Mouse (Mus musculus): ENCODE data around the gene Nr4a2. TPM values are rescaled to one million over a fixed set of nuclear protein-coding genes. Genes with fewer than 3 reads are reported as not detected.

Gene Nr4a2
- polyA plus RNA-seq, 1 experiment: 2.5 TPM

DNA sequence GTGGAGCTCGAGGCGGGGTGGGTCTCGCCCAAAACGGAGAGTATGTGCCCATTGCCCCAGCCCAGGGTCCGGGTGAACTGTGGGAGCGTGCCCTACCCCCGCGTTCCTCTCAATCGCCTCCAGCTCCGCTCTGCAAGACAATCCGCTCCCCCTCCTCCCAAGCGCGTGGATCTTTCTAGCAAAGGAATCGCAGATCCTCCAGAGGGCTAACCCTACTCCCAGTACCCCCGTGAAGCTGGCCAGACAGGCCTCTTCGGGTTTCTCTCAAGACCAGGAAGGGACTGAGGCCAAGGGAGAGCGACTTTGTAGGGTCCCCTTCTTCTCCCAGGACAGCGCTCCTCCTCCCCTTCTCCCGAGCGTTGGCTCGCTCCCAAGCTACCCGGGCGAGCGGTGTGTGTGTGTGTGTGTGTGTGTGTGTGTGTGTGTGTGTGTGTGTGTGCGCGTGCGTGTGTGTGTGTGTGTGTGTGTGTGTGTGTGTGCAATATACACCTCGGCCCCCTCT lies 7.9 kb downstream of the Nr4a2 start:
- TF ChIP-seq GATA1 (IDR thresholded peaks at IDR 0.05; ENCODE audit: low read length): no peak

DNA sequence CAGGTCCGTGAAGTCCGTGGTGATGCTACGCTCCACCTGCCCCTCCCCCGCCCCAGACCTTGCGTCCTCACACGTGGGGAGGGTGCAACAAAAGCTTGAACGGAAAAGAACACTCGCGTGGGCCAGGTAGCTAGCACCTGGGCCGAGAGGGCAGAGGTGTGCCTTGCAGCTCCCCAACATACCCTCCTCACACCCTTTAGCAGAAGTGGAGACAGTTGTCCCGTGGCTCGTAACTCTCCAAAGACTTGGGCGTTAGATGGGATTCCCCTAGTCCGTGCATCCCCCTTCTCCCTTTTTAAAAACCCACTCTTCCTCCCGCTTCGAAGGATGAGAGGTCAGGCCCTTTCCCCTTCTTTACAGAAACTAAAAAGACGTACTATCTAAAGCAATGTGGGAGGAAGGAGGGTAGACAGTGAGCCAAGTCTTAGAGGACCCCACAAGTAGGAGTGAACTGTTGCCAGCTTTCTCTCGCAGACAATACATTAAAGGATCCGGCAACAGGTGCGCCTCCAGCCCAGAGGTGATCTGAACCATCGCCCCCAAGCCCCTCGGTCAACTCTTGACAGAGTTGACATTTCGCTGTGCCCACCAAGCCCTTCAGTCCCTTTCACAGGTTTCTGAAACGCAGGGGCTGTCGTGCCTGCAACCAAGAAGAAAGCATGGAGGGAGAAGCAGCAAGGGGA lies 8.5 kb downstream of the Nr4a2 start:
- no peak for TF ChIP-seq GATA1 (IDR thresholded peaks at IDR 0.05; ENCODE audit: low read length)

DNA sequence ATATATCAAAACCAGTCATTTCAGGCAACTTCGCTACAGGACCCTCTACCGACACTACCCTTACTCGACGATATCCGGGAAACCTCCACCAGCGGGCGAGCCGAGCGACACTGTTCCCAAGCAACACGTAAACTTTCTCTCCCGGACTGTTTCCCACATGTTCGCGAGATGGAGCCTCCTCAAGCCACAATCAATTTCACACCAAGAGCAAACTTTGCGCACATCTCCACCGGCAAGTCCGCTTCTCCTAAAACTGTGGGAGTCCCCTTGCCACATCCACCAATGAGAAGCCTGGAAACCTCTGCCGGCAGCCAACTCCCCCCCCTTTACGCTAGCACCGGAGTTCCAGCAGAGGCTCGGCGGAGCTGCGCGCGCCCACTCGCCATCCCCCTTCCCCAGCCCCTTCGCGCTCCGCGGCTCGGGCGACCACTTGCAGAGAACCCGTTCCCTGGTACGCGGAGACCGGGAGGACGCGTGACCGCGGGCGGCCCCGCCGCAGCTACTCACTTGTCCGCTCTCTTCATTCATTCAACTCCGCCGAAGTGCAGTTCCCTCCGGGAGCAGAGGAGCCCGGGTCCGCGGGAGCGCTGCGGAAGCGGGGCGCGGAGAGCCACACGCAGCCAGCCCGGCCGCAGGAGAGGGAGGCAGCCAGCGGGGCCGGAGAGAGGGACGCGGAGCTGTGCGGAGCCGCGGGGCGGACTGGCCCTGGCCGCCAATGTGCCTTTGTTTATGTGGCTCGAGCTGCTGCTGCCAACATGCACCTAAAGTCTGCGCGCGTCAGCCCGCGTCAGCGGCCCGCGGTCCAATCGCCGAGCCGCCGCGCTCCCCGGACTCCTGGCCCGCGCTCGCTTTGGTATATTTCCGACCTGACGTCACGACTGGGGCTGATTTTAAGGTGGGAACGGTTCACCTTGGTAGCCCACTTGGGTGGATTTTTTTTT lies 9.3 kb downstream of the Nr4a2 start:
- TF ChIP-seq GATA1 (IDR thresholded peaks at IDR 0.05; ENCODE audit: low read length): no peak

DNA sequence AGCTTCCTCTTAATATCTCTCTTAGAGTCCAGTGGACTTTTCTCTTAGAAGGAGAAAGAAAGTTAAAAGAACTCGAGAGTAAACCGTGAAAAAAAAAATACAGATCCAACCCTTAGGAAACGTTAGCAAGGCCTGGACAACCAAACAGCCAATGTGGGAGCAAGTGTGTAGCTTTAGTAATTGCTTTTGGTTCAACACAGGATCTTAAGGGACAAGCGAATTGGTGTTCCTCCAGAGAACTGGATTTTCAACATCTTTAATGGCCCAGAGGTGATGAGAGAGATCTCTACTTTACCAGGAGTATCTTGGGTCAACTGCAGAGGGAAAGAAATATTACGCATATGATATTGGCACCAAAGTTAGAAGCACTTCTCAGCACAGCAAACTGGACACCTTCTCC lies 10.4 kb downstream of the Nr4a2 start:
- TF ChIP-seq GATA1 (IDR thresholded peaks at IDR 0.05; ENCODE audit: low read length): no peak

DNA sequence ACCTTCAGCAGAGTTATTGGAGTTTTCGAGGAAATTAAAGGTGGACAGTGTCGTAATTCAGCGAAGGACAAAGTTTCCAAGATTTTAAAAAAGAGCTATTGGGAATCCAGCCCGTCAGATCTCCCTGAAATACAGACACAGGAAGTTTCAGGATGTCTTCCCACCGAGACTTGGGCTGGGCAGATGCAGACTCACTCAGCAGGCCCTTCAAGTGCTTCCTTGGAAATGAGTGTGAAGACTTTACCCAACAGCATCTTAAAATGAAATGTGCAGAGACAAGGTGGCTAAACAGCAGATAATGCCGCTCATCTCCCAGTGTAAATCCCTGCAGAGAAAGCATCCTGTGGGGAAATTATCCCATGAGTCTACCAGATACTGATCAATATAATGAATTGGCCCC lies 10.9 kb downstream of the Nr4a2 start:
- no peak for TF ChIP-seq GATA1 (IDR thresholded peaks at IDR 0.05; ENCODE audit: low read length)

DNA sequence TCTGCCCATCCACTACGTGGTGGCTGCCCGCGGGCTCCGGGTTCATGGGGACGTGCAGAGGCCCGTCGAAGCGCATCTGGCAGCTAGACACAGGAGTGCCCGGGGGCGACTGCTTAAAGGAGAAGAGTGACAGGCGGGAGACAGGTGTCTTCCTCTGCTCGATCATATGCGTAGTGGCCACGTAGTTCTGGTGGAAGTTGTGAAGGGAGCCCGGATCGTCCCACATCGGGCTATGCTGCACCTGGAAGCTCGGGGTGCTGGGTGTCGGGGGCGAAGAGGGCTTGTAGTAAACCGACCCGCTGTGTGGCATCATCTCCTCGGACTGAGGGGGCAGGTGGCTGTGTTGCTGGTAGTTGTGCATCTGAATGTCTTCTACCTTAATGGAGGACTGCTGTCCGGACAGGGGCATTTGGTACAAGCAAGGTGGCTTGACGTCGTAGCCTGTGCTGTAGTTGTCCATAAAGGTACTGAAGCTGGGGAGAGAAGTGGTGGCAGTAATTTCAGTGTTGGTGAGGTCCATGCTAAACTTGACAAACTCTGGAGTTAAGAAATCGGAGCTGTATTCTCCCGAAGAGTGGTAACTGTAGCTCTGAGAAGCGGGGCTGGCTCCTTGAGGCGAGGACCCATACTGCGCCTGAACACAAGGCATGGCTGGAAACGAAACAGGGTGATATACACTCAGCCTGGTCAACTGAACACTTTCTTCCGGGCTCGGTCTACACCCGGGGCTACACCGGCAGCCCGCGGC lies 11.8 kb downstream of the Nr4a2 start:
- TF ChIP-seq GATA1 (IDR thresholded peaks at IDR 0.05; ENCODE audit: low read length): no peak

DNA sequence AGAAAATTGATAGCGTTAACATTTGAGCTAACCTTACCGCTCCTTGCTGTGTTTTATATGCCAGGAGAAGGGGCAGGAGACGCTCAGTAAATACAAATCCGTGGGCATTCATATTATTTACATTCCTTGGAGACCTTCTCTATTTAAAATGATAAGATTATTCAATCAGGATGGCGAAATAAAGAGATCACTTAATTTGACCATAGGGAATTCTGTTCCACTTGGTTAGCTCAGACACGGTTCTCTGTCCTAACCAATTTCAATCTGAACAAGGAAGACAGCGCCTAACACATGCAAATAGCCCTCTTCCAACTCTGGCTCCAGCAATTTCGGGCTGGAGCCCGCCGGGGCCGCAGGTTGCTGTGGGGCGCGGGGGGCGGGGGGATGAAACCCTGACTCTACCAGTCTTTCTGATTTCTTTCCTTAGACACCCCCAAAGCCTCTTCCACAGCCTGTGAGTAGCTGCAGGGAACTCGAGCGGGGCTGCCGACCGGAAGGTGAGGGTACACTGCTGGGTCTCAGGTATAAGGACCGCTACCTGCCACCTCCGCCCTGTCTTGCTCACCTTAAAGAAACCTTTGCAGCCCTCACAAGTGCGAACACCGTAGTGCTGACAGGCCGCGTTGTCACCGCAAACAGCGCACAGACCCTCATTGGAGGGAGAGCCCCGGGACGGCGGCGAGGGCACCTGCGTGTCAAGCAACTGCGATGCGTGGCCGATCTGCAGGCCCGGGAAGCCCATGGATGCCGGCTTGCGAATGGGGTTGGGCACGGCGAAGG lies 12.6 kb downstream of the Nr4a2 start:
- no peak for TF ChIP-seq GATA1 (IDR thresholded peaks at IDR 0.05; ENCODE audit: low read length)

DNA sequence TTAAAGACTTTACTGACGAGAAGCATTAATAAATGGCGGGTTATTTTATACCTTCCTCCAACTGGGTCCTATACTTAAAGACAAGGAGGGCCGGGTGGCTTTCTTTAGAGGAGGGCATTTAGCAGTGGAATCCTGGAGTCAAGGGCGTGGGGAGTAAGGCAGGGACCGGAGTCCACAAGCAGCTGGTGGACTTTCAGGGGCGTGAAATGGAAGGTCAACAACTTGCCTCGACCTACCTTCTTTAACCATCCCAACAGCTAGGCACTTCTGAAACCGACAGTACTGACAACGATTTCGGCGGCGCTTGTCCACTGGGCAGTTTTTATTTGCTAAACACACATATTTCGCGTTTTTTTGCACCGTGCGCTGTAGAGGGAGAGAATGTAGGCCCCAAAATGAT lies 13.4 kb downstream of the Nr4a2 start:
- no peak for TF ChIP-seq GATA1 (IDR thresholded peaks at IDR 0.05; ENCODE audit: low read length)

DNA sequence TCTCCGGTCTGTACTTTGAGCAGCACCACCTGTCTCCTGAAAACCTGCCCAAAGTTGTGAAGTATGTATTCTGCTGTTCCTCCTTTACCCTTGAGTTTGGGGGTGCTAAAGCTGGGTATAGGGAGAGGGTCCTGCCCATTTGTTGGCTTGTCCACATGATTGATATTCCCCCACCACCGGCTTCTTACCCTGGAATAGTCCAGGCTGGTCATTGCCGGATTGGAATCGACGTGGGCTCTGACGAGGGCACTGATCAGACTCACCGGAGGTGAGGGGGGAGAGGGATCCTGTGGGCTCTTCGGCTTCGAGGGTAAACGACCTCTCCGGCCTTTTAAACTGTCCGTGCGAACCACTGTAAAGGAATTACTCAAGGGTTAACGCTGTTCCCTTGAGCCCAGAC lies 13.9 kb downstream of the Nr4a2 start:
- no peak for TF ChIP-seq GATA1 (IDR thresholded peaks at IDR 0.05; ENCODE audit: low read length)

DNA sequence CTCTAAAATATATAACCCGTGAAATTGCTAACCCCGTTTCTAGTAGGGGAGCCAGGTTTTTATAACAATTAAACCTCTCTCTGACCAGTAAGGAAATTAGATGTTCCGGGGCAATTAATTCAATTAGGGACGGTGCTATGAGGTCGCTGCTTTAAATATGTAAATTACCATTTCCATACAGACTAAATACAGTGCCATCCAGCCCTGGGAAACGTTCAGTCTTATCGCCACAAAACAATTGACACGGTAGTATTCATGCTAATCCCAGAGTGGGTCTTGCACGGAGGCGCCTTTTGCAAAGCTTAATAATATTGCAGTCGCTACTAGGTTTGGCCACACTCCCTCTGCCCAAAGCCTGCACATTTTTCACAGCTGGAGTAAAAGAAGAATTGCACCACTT lies 14.5 kb downstream of the Nr4a2 start:
- no peak for TF ChIP-seq GATA1 (IDR thresholded peaks at IDR 0.05; ENCODE audit: low read length)

DNA sequence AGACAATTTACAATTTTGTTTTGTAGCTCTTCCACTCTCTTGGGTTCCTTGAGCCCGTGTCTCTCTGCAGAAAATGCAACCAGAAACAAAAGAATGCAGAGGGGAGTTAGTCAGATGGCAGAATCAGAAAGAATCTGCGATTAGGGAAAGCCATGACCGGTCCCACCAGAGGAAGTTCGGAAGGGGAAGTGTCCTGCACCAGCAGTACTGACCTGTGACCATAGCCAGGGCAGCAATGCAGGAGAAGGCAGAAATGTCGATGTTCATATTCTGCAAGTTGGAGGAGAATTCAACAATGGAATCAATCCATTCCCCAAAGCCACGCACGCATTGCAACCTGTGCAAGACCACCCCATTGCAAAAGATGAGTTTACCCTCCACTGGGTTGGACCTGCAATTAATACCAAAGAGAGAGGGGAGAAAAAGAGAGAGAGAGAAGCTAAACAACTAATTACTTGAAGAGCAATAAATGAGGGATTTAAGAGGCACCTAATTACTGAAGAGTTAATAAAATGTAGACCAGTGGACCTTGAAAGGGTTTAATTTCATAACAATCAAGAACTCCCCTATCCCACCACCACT lies 15.4 kb downstream of the Nr4a2 start:
- TF ChIP-seq GATA1 (IDR thresholded peaks at IDR 0.05; ENCODE audit: low read length): no peak

DNA sequence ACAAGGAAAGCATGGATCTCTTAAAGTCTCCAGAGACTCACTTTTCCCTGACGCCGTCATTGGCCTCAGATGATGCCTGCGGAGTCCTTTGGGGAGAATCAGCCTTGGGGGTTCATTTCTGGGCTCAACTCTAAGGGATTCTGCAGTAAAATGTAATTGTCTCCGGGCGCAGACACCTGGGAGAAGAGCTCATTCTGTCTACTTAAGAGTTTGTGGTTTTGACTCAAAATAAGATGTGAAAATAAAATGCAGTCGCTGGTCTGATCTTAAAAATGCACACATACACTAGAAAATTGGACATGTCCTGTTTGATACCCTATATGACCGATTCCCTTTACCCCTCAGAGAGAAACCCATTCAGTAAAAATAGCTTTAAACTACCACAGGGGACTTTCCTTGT lies 18.4 kb downstream of the Nr4a2 start:
- no peak for TF ChIP-seq GATA1 (IDR thresholded peaks at IDR 0.05; ENCODE audit: low read length)

DNA sequence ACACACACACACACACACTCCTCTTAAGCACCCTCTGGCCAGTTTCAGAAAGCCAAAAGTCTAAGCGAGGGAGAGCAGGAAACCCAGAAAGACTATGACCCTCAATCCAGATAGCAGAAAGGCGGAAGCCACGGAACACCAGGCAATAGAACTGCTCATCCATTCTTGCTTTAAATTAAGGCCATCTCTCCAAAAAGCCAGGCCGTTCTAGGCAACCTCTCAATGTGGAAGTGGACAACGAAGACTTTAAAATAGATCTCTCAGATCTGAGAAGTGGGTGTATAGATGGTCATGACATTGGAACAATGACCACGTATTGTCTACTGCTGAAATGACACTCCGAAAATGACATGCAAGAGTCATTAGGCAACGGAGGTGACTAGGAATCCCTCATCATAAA lies 19.1 kb downstream of the Nr4a2 start:
- TF ChIP-seq GATA1 (IDR thresholded peaks at IDR 0.05; ENCODE audit: low read length): no peak

DNA sequence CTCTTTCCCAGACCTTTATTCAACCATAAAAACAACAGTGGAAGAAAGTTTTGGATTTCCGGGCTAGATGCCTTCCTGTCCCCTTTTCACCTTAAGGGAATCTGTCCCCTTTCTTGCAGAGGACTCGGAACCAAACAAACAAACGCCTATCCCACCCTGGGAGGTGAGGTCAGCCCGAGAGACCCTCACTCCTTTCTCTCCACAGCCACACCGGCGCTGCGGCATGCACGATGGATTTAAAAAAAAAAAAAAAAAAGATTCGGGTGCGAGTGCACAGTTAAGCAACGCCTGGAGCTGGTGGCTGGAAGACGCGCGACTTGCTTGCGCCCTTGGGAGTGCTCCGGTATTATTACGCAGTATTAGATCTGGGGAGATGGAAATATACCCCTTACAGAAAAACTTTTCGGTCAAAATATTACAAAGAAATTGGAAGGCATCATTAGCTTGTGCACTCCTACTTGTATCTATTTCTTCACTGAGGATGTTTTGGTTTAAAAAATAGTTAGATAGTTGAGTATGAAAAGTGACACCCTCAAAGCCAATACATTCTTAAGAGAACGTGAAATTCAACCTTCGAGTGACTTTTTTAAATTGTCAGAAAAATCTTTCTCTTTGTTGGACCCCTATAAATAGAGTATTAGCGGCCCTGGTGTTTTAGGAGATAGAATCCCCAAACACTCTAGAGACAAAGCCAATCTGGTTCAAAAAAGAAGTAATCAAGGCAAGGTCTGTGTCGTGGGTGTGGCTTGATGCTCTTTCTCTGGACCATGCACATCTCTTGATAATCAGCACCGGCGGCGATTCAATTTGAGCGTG lies 19.8 kb downstream of the Nr4a2 start:
- no peak for TF ChIP-seq GATA1 (IDR thresholded peaks at IDR 0.05; ENCODE audit: low read length)
